Mouse (Mus musculus) cortical plate, adult 2 months (tissue): Measurements from ENCODE around the gene Lor. TPM values are rescaled to one million over a fixed set of nuclear protein-coding genes. Genes with fewer than 3 reads are reported as not detected.
A peak's percentile ranks its signal among the peaks of the same experiment; 100 is the strongest.

Experiments used
- H3K27ac ChIP-seq: fragments of 200-500 bp; 2 replicates; pipeline ENCODE4 v1.5.1; 2012; ENCODE audit warnings: low read length, control low read depth, inconsistent platforms; ENCODE audit not compliant: insufficient read depth
- H3K4me1 ChIP-seq: fragments of 200-500 bp; 2 replicates; pipeline ENCODE4 v1.6.1; 2011; ENCODE audit warnings: low read length; ENCODE audit not compliant: control insufficient read depth, insufficient read depth
- H3K4me3 ChIP-seq: fragments of 200-500 bp; 2 replicates; pipeline ENCODE4 v1.5.1; 2011; ENCODE audit warnings: mild to moderate bottlenecking, low read length, control low read depth; ENCODE audit not compliant: insufficient read depth
- CTCF ChIP-seq: fragments of 200-500 bp; IDR thresholded peaks from 2 replicates; pipeline ENCODE4 v1.5.1; 2011; ENCODE audit warnings: mild to moderate bottlenecking, control low read depth, low read length; ENCODE audit not compliant: insufficient read depth; ENCODE audit errors: extremely low read depth
- POLR2A ChIP-seq: fragments of 200-500 bp; IDR thresholded peaks from 2 replicates; pipeline ENCODE4 v1.6.1; 2011; ENCODE audit warnings: mild to moderate bottlenecking, low read length, control low read depth; ENCODE audit not compliant: insufficient read depth; ENCODE audit errors: extremely low read depth
- polyA plus RNA-seq: library from polyadenylated mRNA; depleted of rRNA; stranded (reverse); fragments of >200 nt; gene quantifications from 2 replicates; pipeline ENCODE4 v1.2.3, GENCODE M21; 2012; rRNA removed

Gene Lor
- polyA plus RNA-seq = 4.0 and 4.9 TPM in 2 replicates

DNA sequence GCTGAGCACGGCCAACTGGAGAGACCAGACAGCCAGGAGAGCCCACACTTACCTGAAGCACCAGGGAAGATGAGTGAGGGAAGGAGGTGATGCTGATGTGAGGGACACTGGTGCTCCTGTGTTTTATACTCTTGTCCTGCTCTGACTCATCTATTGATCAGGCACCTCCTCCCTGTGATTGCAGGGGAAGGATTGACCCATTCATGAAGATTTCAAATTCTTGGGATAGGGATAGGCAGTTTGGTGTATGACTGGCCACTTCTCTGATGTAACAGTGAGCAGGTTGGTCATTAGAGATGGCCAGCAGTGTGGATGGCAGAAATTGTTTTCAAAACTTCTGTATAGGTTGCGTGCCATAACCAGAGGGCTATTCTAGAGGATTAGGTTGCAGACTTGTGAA is at the start of gene Lor:
Gene Lor, minus strand, starts transcription at position 101 of the 400 bp plus-strand sequence.
- H3K4me1 ChIP-seq = no peaks in the 10 kb centered on the region
- TF ChIP-seq POLR2A = no peak
- no peak for TF ChIP-seq CTCF
- no peak within 1 kb of the TSS for H3K27ac ChIP-seq
- H3K4me3 ChIP-seq = peak within 1 kb of the TSS; percentile 59

DNA sequence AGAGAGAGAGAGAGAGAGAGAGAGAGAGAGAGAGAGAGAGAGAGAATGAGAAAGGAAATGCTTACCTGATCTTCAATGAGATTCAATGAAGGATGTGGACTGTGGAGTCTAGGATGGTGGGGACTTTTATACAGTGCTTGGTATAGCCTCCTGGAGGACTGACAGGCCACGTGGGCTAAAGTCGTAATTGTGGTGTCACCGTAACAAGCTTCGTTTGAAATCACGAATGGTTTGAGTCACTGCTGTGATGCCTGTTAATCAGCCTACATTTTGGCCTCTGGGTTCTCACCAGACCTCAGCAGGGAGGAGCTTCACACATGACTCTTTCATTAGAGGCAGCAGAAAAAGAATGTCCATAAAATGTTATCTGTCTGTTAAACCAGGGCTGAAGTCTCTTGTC is 40.9 kb upstream of the Lor start, which contains the start of gene Prr9:
Gene Prr9, minus strand, starts transcription at position 101 of the 400 bp plus-strand sequence.
- H3K4me3 ChIP-seq = no peak within 1 kb of the TSS
- TF ChIP-seq CTCF (no peak), POLR2A (no peak)

GRCm38 (mm10) chr3:92120902-92121301 is 38.0 kb upstream of the Lor start:
- H3K4me3 ChIP-seq = no peak overlapping the region
- TF ChIP-seq CTCF (no peak), POLR2A (no peak)
- H3K27ac ChIP-seq = no peak overlapping the region
- H3K4me1 ChIP-seq = no peaks in the 10 kb centered on the region

More for the DNA sequence above, 40.9 kb upstream of the Lor start, which contains the start of gene Prr9:
- H3K4me1 ChIP-seq = no peaks in the 10 kb centered on the region
- no peak within 1 kb of the TSS for H3K27ac ChIP-seq

- H3K27ac ChIP-seq = no peak overlapping the region
- TF ChIP-seq CTCF = peak; percentile 44; the same call in 1 of the 2 replicates
- TF ChIP-seq POLR2A = no peak
- H3K4me1 ChIP-seq = no peaks in the 10 kb centered on the region
- no peak overlapping the region for H3K4me3 ChIP-seq
Measured at GRCm38 (mm10) chr3:92117930-92118329, 35.0 kb upstream of the Lor start.

DNA sequence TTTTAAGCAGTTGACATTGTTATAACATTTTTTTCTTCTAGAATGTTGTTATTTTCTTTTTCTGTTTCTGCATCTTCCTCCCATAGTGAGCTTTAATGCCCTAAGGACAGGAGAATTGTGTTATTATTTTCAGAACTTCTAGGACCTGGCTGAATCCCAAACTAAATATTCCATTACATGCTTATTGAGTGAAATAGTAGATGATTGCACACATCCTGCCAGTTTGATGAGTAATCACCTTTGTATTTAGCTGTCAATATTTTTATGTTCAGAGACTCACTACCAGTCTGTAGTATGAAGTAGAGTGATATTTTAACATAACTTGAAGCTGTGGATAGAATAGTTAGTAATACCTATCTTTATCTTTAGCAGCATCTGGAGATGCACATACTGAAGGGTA is 28.6 kb upstream of the Lor start:
- Histone ChIP-seq H3K4me3 (no peak overlapping the region), H3K27ac (no peak overlapping the region), H3K4me1 (no peaks in the 10 kb centered on the region)
- no peak for TF ChIP-seq POLR2A
- TF ChIP-seq CTCF = no peak

GRCm38 (mm10) chr3:92110790-92111189 is 27.8 kb upstream of the Lor start:
- no peak for TF ChIP-seq POLR2A
- no peak for TF ChIP-seq CTCF
- H3K4me1 ChIP-seq = no peaks in the 10 kb centered on the region
- no peak overlapping the region for H3K27ac ChIP-seq
- H3K4me3 ChIP-seq = no peak overlapping the region

- no peaks in the 10 kb centered on the region for H3K4me1 ChIP-seq
- H3K27ac ChIP-seq = no peak overlapping the region
- TF ChIP-seq CTCF = peak; percentile 67
- TF ChIP-seq POLR2A = no peak
- H3K4me3 ChIP-seq = no peak overlapping the region
Measured at GRCm38 (mm10) chr3:92106582-92106981, 23.6 kb upstream of the Lor start.

- no peaks in the 10 kb centered on the region for H3K4me1 ChIP-seq
- peak overlapping the region; percentile 59 for H3K4me3 ChIP-seq
- H3K27ac ChIP-seq = peak overlapping the region; percentile 100
- TF ChIP-seq CTCF = no peak
- no peak for TF ChIP-seq POLR2A
Measured at GRCm38 (mm10) chr3:92081285-92081931, 1.5 kb downstream of the Lor start.

DNA sequence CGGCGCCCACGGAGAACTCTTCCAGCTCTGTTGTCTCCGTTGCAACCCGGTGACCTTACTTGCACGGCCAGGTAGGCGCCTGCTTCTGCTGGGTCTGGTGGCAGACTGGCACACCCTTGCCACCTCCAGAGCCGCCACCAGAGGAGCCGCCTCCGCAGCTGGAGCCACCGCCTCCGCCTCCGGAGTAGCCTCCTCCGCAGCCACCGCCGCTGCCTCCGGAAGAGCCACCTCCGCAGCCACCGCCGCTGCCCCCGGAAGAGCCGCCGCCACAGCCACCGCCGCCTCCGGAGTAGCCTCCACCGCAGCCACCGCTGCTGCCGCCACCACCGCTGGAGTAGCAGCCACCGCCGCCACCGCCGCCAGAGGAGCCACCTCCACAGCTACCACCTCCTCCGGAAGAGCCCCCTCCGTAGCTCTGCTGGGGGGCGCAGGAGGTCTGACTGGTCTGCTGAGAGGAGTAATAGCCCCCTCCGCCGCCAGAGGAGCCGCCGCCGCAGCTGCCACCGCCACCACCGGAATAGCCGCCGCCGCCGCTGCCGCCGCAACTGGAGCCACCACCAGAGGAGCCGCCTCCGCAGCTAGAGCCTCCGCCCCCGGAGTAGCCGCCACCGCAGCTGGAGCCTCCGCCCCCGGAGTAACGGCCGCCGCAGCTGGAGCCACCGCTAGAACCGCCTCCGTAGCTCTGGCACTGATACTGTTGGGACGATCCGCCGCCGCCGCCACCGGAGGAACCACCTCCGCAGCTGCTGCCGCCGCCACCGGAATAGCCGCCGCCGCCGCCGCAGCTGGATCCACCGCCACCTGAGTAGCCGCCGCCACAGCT is 2.3 kb downstream of the Lor start:
- H3K4me1 ChIP-seq = no peaks in the 10 kb centered on the region
- H3K27ac ChIP-seq = peak overlapping the region; percentile 100
- TF ChIP-seq CTCF (no peak), POLR2A (no peak)

DNA sequence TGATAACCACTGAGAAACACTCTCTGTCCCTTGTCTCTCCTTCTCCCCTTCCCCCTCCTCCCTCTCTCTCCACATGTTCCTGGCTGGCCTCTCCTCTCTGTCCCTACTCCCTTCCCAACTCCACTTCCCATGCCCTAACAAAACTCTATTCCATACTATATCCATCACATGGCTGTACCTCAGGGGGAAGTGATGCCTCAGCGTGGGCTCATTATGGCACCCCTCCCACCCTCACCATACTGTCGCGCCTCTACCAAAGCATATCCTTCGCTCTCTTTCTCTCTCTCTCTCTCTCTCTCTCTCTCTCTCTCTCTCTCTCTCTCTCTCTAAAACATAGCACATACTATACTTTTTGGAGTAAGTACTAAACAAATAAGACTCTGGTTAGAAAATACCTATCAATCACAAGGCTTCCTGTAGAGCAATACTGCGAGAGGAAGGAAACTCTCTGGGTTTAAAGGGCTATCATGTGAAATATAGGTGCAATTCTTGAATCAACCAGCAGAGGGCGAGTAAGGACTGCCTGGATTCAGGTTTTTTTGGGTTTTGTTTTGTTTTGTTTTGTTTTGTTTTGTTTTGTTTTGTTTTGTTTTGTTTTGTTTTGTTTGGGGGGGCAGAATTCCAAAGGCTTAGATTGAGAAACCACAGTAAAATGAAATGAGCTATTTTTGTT is 32.4 kb downstream of the Lor start:
- H3K27ac ChIP-seq = no peak overlapping the region
- TF ChIP-seq POLR2A (no peak), CTCF (peak; percentile 28; the same call in 1 of the 2 replicates)
- no peaks in the 10 kb centered on the region for H3K4me1 ChIP-seq
- H3K4me3 ChIP-seq = no peak overlapping the region

More for the DNA sequence above, 2.3 kb downstream of the Lor start:
- H3K4me3 ChIP-seq = peak overlapping the region; percentile 59
